Mouse (Mus musculus) c-Kit-positive CD71-negative TER-119-negative erythroid progenitor cells, embryonic 14.5 days (primary cell): ENCODE measurements around the gene Dpp6.

ENCODE experiments used
- DNase-seq: peaks from one replicate; pipeline ENCODE4 v3.0.0-alpha.2; 2013; ENCODE audit warnings: low read depth

Gene Dpp6

GRCm38 (mm10) chr5:27765780-27766179, 948.8 kb downstream of the Dpp6 start:
- DNase-seq: no peak

DNA sequence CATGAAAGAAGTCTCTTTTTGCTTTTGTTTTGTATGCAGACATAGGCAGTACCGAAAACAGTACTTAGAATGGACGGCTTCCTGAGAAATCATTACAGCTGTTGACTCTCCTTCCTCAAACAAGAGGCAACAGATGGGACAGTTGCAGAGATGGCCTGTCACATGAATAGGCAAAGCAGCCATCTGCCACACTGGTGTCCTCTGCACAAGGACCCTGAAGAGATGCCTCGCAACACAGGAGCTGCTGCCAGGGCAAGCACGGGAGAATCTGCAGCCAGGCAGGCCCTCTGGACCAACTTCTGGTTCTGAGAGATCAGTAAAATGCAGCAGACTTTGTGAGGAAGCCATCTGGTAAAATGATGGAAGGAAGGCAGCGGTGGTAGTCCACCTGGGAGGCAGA, 950.9 kb downstream of the Dpp6 start:
- DNase-seq: no peak
